Mouse (Mus musculus) midbrain, embryonic 15.5 days (tissue): ENCODE data around the gene Slc16a6. TPM values are rescaled to one million over a fixed set of nuclear protein-coding genes. Genes with fewer than 3 reads are reported as not detected.

ENCODE experiments used
- ATAC-seq: fragments of 200-750 bp; cut with Nextera tagmentation; replicated peaks from 2 replicates; pipeline ENCODE4 v1.8.0; 2017; ENCODE audit warnings: moderate TSS enrichment
- H3K27ac ChIP-seq: fragments of 300-500 bp; sonication (generic); 2 replicates; pipeline ENCODE4 v1.5.1; 2015; ENCODE audit warnings: mild to moderate bottlenecking, inconsistent platforms
- H3K27me3 ChIP-seq: fragments of 300-500 bp; sonication (generic); replicated peaks from 2 replicates; pipeline ENCODE4 v1.6.1; 2015; ENCODE audit warnings: inconsistent platforms
- H3K36me3 ChIP-seq: fragments of 300-500 bp; sonication (generic); replicated peaks from 2 replicates; pipeline ENCODE4 v1.6.1; 2015; ENCODE audit warnings: inconsistent platforms
- H3K4me1 ChIP-seq: fragments of 300-500 bp; sonication (generic); 2 replicates; pipeline ENCODE4 v1.6.1; 2015; ENCODE audit warnings: inconsistent platforms
- H3K4me2 ChIP-seq: fragments of 300-500 bp; sonication (generic); 2 replicates; pipeline ENCODE4 v1.6.1; 2015; ENCODE audit warnings: inconsistent platforms, mild to moderate bottlenecking, moderate library complexity
- H3K4me3 ChIP-seq: fragments of 300-500 bp; sonication (generic); 2 replicates; pipeline ENCODE4 v1.5.1; 2015; ENCODE audit warnings: mild to moderate bottlenecking, inconsistent platforms
- H3K9ac ChIP-seq: fragments of 300-500 bp; sonication (generic); 2 replicates; pipeline ENCODE4 v1.6.1; 2015; ENCODE audit warnings: mild to moderate bottlenecking, inconsistent platforms
- H3K9me3 ChIP-seq: fragments of 300-500 bp; sonication (generic); 2 replicates; pipeline ENCODE4 v1.6.1; 2016; ENCODE audit warnings: inconsistent platforms
- WGBS: fragments of 180-500 bp; shearing (Covaris S2); methylation state at CpG from one replicate; pipeline ENCODE4 v1.1.7; 2015; ENCODE audit warnings: mixed read lengths; 5-methylcytosine and 5-hydroxymethylcytosine counted together
- polyA plus RNA-seq: library from polyadenylated mRNA; unstranded; fragments of >200 nt; fragmentation: Nextera tagmentation; extraction: Ambion mirVana; gene quantifications from 2 replicates; pipeline ENCODE4 v1.2.1, GENCODE M21; 2015

Slc16a6 gene
- 4.1 and 4.3 TPM in 2 replicates for polyA plus RNA-seq

GRCm38 (mm10) chr11:109473171-109474085 lies at the start of gene Slc16a6, which contains the start of gene Arsg:
Gene Slc16a6 (minus strand): TSS chr11:109473598.
Gene Arsg (plus strand): TSS chr11:109473374.
- ATAC-seq = peak; percentile 90
- WGBS = under 1% methylated on average over 98 of the region's 111 CpGs
- Histone ChIP-seq H3K27ac (peak within 1 kb of the TSS; percentile 94), H3K36me3 (no peaks in the 10 kb centered on the region), H3K9me3 (no peaks in the 10 kb centered on the region), H3K4me2 (peak within 1 kb of the TSS; percentile 74), H3K4me3 (peak within 1 kb of the TSS; percentile 61), H3K27me3 (peaks cover 9% of the 10 kb centered on the region), H3K9ac (peak within 1 kb of the TSS; percentile 77), H3K4me1 (peaks cover 17% of the 10 kb centered on the region)

- 40% methylated on average over 7 of the region's 7 CpGs for WGBS
- ATAC-seq = no peak
- Histone ChIP-seq H3K4me1 (no peaks in the 10 kb centered on the region), H3K27ac (no peak overlapping the region), H3K9ac (no peak overlapping the region), H3K4me3 (no peak overlapping the region), H3K9me3 (no peaks in the 10 kb centered on the region), H3K4me2 (no peak overlapping the region), H3K36me3 (no peaks in the 10 kb centered on the region), H3K27me3 (no peaks in the 10 kb centered on the region)
These were observed 47.6 kb upstream of the Slc16a6 start for GRCm38 (mm10) chr11:109520958-109521357.

GRCm38 (mm10) chr11:109517816-109518215 lies 44.4 kb upstream of the Slc16a6 start:
- Histone ChIP-seq H3K4me1 (no peaks in the 10 kb centered on the region), H3K27me3 (no peaks in the 10 kb centered on the region), H3K9ac (no peak overlapping the region), H3K4me3 (no peak overlapping the region), H3K36me3 (no peaks in the 10 kb centered on the region), H3K27ac (no peak overlapping the region), H3K4me2 (no peak overlapping the region), H3K9me3 (no peaks in the 10 kb centered on the region)
- no peak for ATAC-seq
- WGBS = 82% methylated on average over 3 of the region's 3 CpGs

- Histone ChIP-seq H3K9me3 (no peaks in the 10 kb centered on the region), H3K36me3 (no peaks in the 10 kb centered on the region), H3K4me1 (no peaks in the 10 kb centered on the region), H3K4me3 (no peak overlapping the region), H3K4me2 (no peak overlapping the region), H3K9ac (no peak overlapping the region), H3K27ac (no peak overlapping the region), H3K27me3 (no peaks in the 10 kb centered on the region)
- 92% methylated on average over 11 of the region's 11 CpGs for WGBS
- ATAC-seq = no peak
These were observed 43.9 kb upstream of the Slc16a6 start for GRCm38 (mm10) chr11:109517330-109517729.

GRCm38 (mm10) chr11:109514064-109514612 lies 40.7 kb upstream of the Slc16a6 start:
- Histone ChIP-seq H3K9me3 (no peaks in the 10 kb centered on the region), H3K27ac (no peak overlapping the region), H3K4me3 (no peak overlapping the region), H3K4me1 (no peaks in the 10 kb centered on the region), H3K9ac (no peak overlapping the region), H3K36me3 (no peaks in the 10 kb centered on the region), H3K27me3 (no peaks in the 10 kb centered on the region), H3K4me2 (no peak overlapping the region)
- no peak for ATAC-seq
- 62% methylated on average over 3 of the region's 3 CpGs for WGBS

GRCm38 (mm10) chr11:109512995-109513675 lies 39.7 kb upstream of the Slc16a6 start:
- no peak for ATAC-seq
- Histone ChIP-seq H3K9ac (no peak overlapping the region), H3K27ac (no peak overlapping the region), H3K27me3 (no peaks in the 10 kb centered on the region), H3K4me1 (no peaks in the 10 kb centered on the region), H3K9me3 (no peaks in the 10 kb centered on the region), H3K36me3 (no peaks in the 10 kb centered on the region), H3K4me2 (no peak overlapping the region), H3K4me3 (no peak overlapping the region)
- WGBS = 88% methylated on average over 16 of the region's 16 CpGs

- ATAC-seq = no peak
- Histone ChIP-seq H3K36me3 (no peaks in the 10 kb centered on the region), H3K4me2 (no peak overlapping the region), H3K27ac (no peak overlapping the region), H3K4me3 (no peak overlapping the region), H3K27me3 (no peaks in the 10 kb centered on the region), H3K4me1 (no peaks in the 10 kb centered on the region), H3K9ac (no peak overlapping the region), H3K9me3 (no peaks in the 10 kb centered on the region)
- WGBS = 45% methylated on average over 3 of the region's 3 CpGs
These were observed 33.7 kb upstream of the Slc16a6 start for GRCm38 (mm10) chr11:109507068-109507467.

GRCm38 (mm10) chr11:109505823-109506222 lies 32.4 kb upstream of the Slc16a6 start:
- 87% methylated on average over 4 of the region's 4 CpGs for WGBS

GRCm38 (mm10) chr11:109504977-109505376 lies 31.6 kb upstream of the Slc16a6 start:
- Histone ChIP-seq H3K27me3 (no peaks in the 10 kb centered on the region), H3K27ac (no peak overlapping the region), H3K36me3 (no peaks in the 10 kb centered on the region), H3K4me2 (no peak overlapping the region), H3K9ac (no peak overlapping the region), H3K9me3 (no peaks in the 10 kb centered on the region), H3K4me1 (no peaks in the 10 kb centered on the region), H3K4me3 (no peak overlapping the region)
- whole genome bisulfite sequencing = 56% methylated on average over 9 of the region's 9 CpGs
- ATAC-seq = no peak

More at GRCm38 (mm10) chr11:109505823-109506222, 32.4 kb upstream of the Slc16a6 start:
- Histone ChIP-seq H3K4me2 (no peak overlapping the region), H3K9ac (no peak overlapping the region), H3K4me3 (no peak overlapping the region), H3K36me3 (no peaks in the 10 kb centered on the region), H3K27ac (no peak overlapping the region), H3K4me1 (no peaks in the 10 kb centered on the region), H3K9me3 (no peaks in the 10 kb centered on the region), H3K27me3 (no peaks in the 10 kb centered on the region)
- ATAC-seq = no peak

- H3K4me2 ChIP-seq = no peak overlapping the region
- H3K27me3 ChIP-seq = no peaks in the 10 kb centered on the region
- H3K27ac ChIP-seq = no peak overlapping the region
- no peak overlapping the region for H3K4me3 ChIP-seq
- 88% methylated on average over 5 of the region's 5 CpGs for WGBS
- no peak overlapping the region for H3K9ac ChIP-seq
- no peaks in the 10 kb centered on the region for H3K36me3 ChIP-seq
- H3K4me1 ChIP-seq = peaks cover 20% of the 10 kb centered on the region
- no peaks in the 10 kb centered on the region for H3K9me3 ChIP-seq
- ATAC-seq = no peak
These were observed 26.8 kb upstream of the Slc16a6 start for GRCm38 (mm10) chr11:109500206-109500605.

GRCm38 (mm10) chr11:109497990-109498389 lies 24.6 kb upstream of the Slc16a6 start:
- no peaks in the 10 kb centered on the region for H3K27me3 ChIP-seq
- no peak overlapping the region for H3K4me3 ChIP-seq
- no peak overlapping the region for H3K9ac ChIP-seq
- no peaks in the 10 kb centered on the region for H3K36me3 ChIP-seq
- WGBS = 81% methylated on average over 9 of the region's 9 CpGs
- peaks cover 20% of the 10 kb centered on the region for H3K4me1 ChIP-seq
- no peak overlapping the region for H3K4me2 ChIP-seq
- H3K9me3 ChIP-seq = no peaks in the 10 kb centered on the region
- no peak for ATAC-seq
- no peak overlapping the region for H3K27ac ChIP-seq

GRCm38 (mm10) chr11:109496996-109497714 lies 23.8 kb upstream of the Slc16a6 start:
- Histone ChIP-seq H3K36me3 (no peaks in the 10 kb centered on the region), H3K4me3 (no peak overlapping the region), H3K27ac (0 out of 2 replicates have a peak overlapping the region, but pooled peaks have one; percentile 21), H3K9ac (no peak overlapping the region), H3K4me1 (peaks cover 20% of the 10 kb centered on the region), H3K4me2 (no peak overlapping the region), H3K27me3 (no peaks in the 10 kb centered on the region), H3K9me3 (no peaks in the 10 kb centered on the region)
- no peak for ATAC-seq
- 48% methylated on average over 6 of the region's 6 CpGs for WGBS
